Mouse (Mus musculus): ENCODE measurements at regions not wholly inside any gene's neighbourhood (a gene's known extent, or its start where the extent isn't known, plus 50 kb on each side); places are given as distances from the start of the nearest gene placed in this dataset.

DNA sequence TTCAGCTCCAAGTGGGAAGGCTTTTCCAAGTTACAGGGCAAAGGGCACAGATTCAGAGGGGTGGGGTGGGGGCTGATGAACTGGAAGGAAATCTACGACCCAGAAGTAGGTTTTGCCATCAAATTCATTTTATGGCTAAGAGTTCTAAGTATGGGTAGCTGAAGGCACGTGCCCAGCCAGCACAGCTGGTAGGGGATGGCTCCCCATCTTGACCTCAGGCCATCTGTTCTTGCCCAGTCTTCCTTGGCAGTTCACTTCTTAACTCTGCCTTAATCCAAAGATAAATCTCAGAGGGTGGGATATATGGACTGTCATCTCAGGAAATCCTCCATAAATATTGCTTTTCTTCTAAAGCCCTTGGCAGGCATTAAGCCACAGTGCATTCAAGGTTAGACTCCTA, 238.3 kb downstream of the H2al1j start:
- DNase-seq (ENCODE audit: low spot score in 2 of 2) = no peak

DNA sequence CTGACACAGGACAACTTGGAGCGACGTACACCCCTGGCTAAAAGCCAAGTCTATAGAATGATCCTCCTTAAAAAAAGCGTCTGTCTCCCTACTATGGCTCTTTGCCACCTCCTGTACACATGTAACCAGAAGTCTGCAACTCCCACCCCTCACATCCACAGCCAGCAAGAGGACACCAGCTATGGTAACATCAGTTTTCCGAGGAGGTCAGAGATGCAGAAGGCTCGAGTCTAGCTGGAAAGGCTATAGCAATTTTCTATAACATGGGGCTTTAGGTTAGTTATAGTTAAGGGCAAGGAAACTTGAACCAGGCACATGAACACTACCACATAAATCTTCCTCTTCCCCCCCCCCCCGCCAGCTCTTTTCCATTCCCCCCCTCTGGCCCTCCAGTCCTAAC, 240.2 kb downstream of the H2al1j start:
- DNase-seq (ENCODE audit: low spot score in 2 of 2) = no peak

DNA sequence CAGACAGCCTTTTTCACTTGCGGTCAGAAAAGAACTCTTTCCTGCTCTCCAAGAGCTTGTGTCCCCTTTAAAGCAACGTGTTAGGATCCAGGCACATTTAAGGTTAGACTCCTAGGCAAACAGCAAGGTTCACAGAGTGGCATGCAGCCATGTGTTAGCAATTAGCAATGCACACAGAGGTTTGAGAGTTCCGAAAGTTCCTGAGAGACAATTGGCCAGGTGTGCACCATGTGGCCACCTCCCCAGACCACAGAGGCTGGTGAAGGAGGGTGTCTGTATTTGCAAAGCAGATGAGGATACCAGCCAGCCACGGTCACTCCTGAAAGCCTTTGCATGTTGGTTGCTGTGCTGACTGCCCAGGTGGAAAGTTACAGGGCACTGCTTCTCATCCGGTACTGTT, 240.6 kb downstream of the H2al1j start:
- no peak for DNase-seq (ENCODE audit: low spot score in 2 of 2)

DNA sequence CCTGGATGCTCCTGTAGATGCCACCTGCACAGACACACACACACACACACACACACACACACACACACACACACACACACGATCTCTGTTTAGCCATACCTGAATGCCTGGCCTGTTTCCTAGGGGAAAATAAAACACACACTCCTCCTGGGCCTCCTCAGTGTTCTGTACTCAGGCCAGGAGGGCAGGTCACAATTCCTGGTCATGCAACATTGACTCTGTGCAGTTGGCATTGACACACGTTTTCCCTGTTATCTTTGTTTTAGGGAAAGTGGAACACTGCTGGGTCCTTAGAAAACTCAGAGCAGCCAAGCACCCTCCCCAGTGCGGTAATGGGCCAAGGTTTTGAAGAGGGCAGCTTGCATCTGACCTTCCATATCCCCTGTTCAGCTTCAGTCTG, 246.7 kb downstream of the H2al1j start:
- no peak for DNase-seq (ENCODE audit: low spot score in 2 of 2)

DNA sequence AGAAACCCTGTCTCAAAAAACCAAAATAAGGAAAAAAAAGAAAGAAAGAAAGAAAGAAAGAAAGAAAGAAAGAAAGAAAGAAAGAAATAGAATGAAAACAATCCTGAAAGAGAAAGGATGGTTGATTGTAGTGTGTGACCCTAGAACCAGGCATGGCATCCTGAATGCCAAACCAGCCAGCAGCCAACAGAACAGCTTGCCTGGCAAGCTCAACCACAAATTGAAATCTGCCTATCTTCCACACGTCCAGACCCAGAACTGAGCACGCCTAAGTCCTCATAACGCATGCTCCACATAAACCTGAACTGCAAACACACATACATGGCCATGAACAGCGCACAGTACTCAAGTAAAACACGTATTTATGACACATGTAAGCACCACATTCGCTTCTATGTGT, 247.9 kb downstream of the H2al1j start:
- DNase-seq (ENCODE audit: low spot score in 2 of 2) = no peak

DNA sequence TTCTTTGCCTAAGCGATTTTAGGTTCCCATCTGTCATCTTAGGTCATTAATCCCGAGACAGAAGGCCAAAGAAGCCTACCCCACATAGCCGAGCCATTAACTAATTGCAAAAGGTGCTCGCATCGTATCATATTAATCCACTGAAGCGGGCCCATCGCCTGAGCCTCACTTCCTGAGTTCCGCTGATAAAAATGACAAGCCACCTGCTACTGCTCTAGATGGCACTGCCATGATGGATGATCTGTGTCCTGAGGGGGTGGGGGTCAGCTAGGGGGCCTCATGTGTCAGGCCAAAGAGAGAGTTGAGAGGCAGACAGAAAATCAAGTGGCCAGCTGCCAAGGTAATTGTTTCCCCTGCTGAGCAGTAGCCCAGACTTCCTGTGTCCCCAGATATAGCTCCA, 248.7 kb downstream of the H2al1j start:
- no peak for DNase-seq (ENCODE audit: low spot score in 2 of 2)

DNA sequence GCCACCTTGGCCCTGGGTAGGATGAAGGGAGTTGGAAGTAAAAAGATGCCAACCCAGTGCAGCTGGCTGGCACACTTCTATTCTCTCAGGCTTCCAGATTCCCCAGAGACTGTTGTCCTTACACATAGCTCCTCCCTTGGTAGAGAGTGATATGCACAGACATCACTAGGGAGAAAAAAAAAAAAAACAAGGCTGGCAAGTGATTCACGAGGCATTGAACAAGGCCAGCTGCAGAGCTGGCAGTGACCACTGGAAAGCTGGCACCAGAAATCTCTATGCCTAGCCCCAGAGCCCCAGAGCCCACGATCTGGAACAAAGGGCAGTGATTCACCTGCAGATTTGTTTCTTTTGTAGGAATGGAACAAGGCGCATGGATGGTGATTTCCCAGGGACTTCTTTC, 249.7 kb downstream of the H2al1j start:
- DNase-seq (ENCODE audit: low spot score in 2 of 2) = no peak

DNA sequence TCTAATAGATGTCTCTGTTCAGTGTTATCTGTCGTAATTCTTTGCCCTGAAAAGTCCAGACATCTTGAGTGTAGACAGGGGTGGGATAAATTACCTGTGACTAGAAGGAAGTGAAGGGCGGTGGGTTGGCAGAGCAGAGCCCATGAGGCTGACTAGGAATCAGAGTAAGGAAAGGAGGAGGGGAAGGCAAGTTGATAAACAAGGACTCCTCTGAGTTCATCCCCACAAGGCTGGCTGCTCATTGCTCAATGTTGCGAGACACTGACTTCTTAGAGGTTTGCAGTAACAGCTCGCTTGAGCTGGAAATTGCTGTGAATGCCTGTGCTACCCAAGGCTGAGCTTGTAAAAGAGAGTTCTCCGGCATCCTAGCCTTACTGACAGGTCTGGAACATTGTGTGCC, 257.7 kb downstream of the H2al1j start:
- no peak for DNase-seq (ENCODE audit: low spot score in 2 of 2)

DNA sequence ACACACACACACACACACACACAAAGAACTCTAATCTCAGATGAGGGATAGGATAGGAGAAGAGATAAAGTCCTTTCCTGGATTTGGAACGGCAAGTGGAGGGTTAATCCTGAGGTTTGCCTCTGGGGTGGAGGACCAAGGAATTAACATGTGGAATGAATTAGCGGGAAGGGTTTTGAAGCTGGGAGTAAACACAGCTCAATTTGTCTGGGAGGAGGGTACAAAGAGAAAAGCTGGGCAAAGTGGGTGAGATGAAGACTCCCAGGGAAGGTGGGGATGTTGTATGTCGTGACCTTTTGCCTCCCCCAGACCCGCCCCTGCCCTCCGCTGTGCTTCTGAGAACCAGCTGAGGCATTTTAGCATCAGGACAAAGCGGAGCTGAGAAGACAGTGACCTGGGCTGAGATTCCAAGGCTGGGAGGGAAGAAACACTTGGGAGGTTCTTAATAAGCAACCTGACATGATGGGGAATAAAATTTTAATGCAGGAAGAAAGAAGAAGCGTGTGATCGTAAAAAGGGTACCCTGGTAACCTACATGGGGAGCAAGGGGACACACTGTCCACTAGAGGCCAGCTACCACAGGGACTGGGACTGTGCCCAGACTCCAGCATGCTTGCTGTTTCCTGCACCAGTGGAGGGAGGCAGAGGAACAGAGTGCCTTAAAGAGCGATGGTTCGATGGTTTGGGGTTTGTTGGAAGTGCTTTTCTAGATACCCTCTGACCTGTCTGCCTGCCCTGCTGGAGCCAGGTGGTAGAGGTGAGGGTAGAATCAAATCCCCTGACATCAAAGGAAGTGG, 264.0 kb downstream of the H2al1j start:
- no peak for DNase-seq (ENCODE audit: low spot score in 2 of 2)

DNA sequence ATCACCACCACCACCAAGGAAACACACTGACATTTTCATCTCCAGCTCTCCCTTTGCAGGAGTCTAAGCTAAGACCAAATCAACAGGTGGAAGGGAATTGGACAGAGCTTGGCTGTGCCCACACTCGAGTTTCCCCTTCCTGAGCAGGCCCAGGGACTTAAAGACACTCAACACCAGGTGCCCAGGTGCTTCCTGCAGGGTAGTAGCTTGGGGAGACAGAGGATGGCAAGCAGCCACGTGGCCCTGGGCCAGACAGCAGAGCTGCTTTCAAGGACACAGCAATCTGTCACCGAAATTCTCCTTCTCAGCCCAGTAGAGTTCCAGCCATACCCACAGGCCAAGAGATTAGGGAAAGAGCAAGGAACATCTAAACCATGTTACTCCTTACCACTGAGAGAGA, 266.9 kb downstream of the H2al1j start:
- DNase-seq (ENCODE audit: low spot score in 2 of 2) = no peak

DNA sequence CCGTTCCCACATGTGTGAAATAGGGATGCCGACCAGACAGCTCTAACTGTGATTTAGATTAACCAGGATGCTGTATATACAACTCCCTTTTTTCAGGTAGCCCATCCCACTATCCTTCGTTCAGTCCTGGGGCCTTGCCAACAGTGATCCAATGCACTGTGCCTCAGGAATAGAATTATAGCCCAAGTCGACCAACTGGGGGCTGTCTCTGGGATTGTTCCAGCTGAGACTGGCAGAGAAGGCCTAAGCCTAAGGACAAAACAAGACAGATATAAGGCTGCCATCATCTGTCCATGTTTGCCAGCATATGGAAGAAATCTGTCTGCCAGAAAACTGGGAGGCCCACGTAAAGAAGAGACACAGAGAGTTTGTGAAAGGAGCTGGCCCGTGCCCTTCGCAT, 269.9 kb downstream of the H2al1j start:
- no peak for DNase-seq (ENCODE audit: low spot score in 2 of 2)

DNA sequence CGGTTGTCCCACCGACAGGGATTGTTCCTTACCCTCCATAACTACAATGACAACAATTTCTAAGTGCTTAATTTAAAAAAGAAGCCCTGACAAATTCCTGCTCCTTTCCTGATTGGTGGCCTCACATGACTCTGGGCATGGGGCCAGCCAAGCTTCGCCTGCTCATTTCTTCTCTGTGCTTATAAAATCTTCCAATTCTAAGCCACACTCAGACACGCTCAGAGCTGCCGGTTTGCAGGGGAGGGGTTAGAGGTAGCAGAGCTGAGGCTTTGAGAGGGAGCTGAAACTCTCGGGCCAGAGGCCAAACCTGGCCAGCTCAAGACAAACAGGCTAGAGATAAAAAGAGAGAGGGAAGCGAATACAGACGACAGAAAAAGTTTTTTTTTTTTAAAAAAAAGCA, 286.6 kb downstream of the H2al1j start:
- DNase-seq (ENCODE audit: low spot score in 2 of 2) = no peak

DNA sequence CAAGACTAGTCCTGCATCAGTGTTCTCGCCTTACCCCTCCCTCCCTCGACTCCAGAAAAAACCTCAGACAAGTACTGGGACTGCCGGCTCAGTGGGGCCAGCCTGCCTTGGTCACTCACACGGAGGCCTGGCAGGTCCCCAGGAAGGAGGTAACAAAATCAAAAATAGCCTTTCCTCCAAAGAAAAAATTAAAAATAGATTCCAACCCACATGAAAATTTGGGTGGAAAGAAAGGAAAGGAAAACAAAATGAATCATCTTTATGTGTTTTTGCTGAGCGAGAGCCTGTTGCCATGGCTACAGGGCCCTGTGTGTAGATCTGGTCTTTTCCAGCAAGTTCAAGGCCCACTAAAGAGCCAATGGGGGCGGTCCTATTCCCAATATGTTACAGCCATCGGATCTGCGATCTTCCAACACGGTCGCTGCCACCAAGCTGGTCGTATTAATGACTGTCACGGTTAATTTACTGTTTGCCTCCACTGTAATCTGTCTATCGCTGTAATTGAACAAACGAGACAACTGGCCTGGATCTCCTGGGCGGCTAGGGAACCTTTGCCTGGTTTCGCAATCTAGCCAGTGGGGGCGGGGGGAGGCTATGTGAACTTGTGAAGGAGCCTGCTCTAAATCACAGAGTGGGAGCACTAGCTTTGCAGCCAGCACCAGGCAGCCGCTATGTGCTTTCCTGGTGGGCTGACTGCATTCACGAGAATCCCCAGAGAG, 293.6 kb downstream of the H2al1j start:
- DNase-seq (ENCODE audit: low spot score in 2 of 2) = peak; percentile 49 to 52

DNA sequence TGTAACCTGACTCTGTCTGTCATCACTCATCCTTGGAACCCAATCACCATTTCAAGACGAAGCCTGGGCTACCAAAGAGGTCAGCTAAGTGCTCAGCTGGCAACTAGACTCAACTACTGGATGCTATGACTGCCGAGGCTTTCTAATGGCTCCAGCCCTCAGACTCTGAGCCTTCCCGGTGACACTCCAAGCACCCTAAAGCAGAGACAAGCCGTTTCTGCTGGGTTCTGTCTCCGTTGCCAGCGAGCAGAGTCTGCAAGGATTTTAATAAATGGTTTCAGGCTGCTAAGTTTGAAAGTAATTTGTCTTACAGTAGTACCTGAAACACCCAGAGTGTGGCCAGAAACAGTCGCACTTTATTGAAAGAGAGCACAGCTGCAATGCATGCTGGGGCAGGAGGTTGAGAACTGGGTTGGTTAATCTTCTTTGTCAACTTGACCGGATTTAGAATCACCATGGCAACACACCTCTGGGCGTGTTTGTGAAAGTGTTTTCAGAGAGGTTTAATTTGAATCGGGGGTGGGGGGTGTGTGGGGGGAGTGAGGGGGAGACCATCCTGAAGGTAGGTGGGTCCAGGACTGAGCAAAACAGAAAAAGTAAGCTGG, 298.8 kb downstream of the H2al1j start:
- no peak for DNase-seq (ENCODE audit: low spot score in 2 of 2)

DNA sequence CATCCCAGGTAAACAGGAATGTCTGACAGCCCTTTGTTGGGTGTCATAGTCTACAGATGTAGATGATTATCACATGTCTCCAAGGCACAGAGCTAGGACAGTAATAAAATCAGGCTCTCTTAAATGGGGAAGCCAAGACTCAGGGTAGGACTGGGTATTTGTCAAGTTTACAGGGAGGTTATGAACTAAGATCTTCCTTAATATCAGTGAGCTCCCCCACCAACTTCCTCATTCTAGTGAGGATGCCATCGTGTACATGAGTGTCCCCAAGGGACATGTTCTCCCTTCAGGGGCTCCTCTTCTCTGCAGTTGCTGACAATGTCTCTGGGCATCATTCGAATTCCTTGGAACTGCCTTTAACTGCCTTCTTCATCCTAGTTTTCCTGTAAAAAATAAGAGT, 301.7 kb downstream of the H2al1j start:
- DNase-seq (ENCODE audit: low spot score in 2 of 2) = no peak

DNA sequence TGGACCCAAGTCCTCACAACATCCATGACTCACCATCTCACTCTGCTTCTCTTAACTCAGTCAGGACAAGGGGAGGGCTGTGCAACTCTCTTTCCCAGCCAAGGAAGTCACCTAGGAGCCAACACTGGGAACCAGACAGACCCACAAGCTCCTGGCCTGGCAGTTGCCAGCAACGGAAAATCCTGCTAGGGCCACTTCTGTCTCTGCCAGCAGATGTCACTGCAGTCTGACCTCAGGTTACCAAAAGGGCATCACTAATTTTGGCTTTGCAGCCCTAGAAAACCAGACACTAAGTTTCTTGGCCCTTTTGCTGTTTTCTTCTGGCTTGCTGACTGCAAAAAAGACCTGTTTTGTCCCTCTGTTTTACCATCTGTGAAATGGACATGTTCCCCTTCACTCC, 302.3 kb downstream of the H2al1j start:
- no peak for DNase-seq (ENCODE audit: low spot score in 2 of 2)

DNA sequence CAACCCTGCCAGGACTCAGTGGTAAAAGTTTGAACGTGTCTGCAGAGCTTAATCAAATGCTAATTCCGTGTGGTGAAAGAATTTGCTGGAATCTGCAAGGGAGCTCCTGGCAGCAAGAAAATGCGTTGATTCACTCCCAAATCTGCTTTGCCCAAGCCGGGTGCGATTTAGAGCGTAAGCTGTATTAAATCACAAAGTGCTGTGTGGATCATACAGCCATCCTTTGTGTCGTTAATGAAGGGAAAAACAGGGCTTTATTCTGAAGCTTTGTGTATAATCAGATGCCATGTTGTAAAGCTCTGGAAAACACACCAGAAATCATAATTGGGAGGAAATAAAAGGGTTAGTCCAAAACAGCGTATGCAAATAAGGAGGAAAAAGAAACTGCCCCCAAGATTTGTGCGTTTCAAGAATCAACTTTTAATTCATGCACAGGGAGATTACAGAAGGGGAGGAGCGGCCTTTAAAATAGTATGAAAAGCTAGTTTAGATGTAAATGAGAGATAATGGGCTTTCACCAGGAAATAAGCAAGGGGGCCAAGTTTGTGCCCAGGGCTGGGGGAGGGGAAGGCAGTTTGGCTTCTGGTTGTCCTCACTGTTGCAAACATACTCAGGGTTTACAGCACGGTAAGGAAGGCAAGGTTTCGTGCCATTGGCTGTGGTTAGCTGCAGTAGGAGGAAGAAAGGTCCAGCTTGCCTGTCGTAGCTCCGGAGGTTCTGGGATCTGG, 303.7 kb downstream of the H2al1j start:
- DNase-seq (ENCODE audit: low spot score in 2 of 2) = no peak

DNA sequence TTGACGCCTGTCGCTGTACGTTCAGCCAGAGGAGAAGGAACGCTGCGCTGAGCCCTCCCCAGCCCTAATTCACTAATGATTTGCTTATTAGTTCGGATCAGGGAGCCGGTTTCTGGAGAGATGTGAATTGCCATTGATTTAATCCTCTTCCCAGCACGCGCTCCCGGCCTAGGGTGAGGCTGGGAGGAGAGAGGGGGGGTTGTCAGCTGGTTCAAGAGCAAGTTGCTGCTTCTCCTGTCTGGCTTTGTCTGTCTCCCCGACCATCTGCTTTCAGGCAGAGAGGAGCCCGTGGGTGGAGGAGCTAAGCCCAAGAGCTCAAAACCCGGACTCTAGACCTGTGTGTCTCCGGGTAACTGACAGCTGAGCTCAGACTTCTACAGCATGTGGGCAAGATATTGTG, 304.4 kb downstream of the H2al1j start:
- no peak for DNase-seq (ENCODE audit: low spot score in 2 of 2)

DNA sequence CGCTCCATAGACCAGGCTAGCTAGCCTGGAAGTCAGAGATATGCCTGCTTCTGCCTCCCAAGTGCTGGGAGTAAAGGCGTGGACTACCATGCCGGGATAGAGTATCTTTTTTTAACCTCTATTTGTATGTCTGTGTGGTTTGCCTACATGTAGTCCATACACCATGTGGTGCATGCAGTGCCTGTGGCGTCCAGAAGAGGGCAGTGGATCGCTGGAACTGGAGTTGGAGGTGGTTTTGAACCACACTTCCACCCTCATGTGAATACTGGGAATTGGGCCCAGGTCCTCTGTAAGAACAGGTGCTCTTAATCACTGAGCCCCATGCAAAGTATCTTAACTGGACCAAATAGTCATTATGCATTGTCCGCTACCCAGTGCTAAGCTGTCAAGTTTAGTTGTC, 306.2 kb downstream of the H2al1j start:
- no peak for DNase-seq (ENCODE audit: low spot score in 2 of 2)

DNA sequence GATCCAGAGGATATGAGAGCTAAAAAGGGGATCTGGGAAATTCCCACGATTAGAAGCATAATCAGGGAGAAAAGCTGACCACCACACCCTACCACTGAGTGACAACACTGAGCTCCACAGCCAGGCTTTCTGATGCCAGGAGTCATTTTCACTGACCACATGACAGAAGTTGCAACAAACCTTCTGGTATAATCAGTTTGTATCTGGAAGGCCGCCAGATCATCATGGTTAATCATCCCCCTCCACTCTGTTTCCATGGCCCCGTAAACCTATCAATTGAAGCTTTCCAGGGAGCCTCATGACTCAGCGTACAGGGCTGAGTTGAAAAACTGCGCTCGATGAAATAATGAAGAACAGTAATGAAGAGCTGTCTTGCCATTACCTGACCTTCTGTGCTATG, 316.9 kb downstream of the H2al1j start:
- no peak for DNase-seq (ENCODE audit: low spot score in 2 of 2)

DNA sequence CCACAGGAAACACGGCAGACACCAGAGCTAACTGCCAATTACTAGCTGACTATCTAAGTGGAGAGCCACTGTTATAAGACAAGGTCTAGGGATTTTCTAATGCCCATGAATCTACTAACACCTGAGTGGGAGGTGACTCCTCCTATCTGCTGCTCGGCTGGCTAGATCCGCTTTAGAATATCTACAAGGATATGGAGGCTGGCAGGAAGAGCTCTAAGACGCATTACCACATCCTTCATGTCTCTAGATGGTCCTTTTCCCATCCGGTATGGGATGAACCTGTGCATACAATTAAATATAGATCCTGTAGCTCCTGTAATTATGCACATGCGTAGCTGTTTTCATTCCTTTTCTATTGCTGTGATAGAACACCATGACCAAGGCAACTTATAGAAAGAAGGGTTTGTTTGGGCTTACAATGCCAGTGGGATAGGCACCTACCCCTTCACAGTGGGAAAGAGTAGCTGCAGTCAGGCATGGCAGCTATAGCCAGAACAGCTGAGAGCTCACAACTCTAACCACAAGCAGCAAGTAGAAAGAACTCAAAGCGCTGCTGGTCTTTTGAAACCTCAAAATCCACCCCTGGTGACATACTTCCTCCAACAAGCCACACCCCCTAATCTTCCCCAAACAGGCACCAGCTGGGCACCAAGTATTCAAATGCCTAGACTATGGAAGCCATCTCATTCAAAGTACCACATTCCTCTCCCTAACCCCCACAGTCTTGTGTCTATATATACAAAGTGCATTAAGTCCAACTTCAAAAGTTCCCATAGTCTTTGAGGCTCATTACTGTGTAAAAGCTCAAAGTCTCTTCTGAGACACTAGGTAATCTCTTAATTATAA, 319.3 kb downstream of the H2al1j start:
- DNase-seq (ENCODE audit: low spot score in 2 of 2) = no peak

DNA sequence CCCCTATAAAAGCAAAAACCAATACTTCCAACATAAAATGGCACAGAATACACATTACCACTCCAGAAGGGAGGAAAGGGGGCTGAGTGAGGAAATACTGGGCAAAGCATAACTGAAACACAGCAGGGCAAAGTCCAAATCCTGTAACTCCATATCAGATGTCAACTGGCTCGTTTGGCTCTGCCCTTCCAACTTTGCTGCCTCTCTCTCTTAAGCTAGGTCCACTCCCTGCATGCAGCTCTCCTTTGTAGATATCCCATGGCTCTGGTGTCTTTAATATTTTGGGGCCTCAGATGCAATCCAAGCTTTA, 319.9 kb downstream of the H2al1j start:
- DNase-seq (ENCODE audit: low spot score in 2 of 2) = no peak
